Mouse (Mus musculus) E14TG2a.4 (cell line): ENCODE data around the gene 9330159F19Rik.

Experiments used
- H3K27me3 ChIP-seq: 2 replicates; pipeline ENCODE4 v1.6.1; 2014; ENCODE audit warnings: low read length, control low read depth; ENCODE audit not compliant: insufficient read depth
- H3K36me3 ChIP-seq: 2 replicates; pipeline ENCODE4 v1.6.1; 2014; ENCODE audit warnings: low read length, control low read depth; ENCODE audit not compliant: insufficient read depth
- H3K4me1 ChIP-seq: replicated peaks from 2 replicates; pipeline ENCODE4 v1.6.1; 2014; ENCODE audit warnings: low read depth, low read length, control low read depth
- H3K4me3 ChIP-seq: replicated peaks from 2 replicates; pipeline ENCODE4 v1.5.1; 2014; ENCODE audit warnings: mild to moderate bottlenecking, low read length
- H3K9me3 ChIP-seq: 2 replicates; pipeline ENCODE4 v1.6.1; 2014; ENCODE audit warnings: low read length, control low read depth
- CTCF ChIP-seq: conservative IDR thresholded peaks from 2 replicates; pipeline ENCODE4 v1.5.1; 2014; ENCODE audit warnings: low read length
- NANOG ChIP-seq: IDR thresholded peaks from 2 replicates; pipeline ENCODE4 v1.6.1; 2014; ENCODE audit warnings: borderline replicate concordance, low read length, mixed read lengths
- POU5F1 ChIP-seq: IDR thresholded peaks from 2 replicates; pipeline ENCODE4 v1.6.1; 2014; ENCODE audit warnings: low read length, borderline replicate concordance

9330159F19Rik gene

DNA sequence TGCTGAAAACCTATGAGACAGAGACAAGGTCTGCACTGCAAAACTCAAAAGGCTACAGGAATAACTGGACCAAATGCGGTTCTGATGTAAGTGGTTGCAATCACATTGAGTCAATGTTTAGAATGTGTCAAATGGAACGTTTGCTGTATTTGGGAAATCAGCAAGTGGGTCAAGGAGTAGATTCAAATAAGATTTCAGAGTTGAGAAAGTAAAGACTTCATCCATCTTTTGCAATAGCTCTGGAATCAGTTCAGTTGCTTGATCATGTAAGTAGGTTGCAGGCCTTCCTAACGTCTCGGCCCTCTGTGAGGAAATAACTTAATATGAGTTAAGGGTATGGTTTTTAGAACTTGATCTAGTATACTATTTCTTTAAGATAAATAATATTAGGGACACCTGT lies 13.9 kb downstream of the 9330159F19Rik start:
- Histone ChIP-seq H3K4me3 (no peak overlapping the region), H3K9me3 (no peaks in the 10 kb centered on the region), H3K27me3 (no peaks in the 10 kb centered on the region), H3K36me3 (no peaks in the 10 kb centered on the region), H3K4me1 (no peaks in the 10 kb centered on the region)
- TF ChIP-seq NANOG (no peak), POU5F1 (no peak), CTCF (no peak)

DNA sequence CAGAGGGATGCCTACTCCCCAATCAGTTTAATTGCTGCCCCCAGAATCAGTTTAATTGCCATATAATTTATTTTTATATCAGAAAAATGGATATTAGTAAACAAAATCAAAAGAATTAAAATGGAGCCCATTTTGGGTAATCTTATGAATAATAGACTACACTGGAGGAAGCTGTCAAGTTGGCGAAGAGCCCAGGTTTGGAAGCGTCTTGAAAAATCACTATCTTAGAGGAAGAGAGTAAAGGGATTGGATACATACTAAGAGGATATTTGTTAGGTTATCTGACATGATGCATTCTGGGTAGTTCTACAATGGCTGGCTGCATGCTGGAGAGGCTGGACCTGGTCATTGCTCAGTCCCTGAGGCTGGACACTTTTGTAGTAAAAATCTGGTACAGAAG lies 19.8 kb downstream of the 9330159F19Rik start:
- no peaks in the 10 kb centered on the region for H3K36me3 ChIP-seq
- H3K9me3 ChIP-seq: no peaks in the 10 kb centered on the region
- no peaks in the 10 kb centered on the region for H3K4me1 ChIP-seq
- no peak overlapping the region for H3K4me3 ChIP-seq
- TF ChIP-seq NANOG: no peak
- TF ChIP-seq POU5F1: no peak
- TF ChIP-seq CTCF: no peak
- H3K27me3 ChIP-seq: no peaks in the 10 kb centered on the region
